12 mouse cellular contexts compared by ENCODE assay signal in genomic region chr10:52235461-52235860, GRCm38 (mm10). TPM values are rescaled to one million over a fixed set of nuclear protein-coding genes. Genes with fewer than 3 reads are reported as not detected.
A peak's percentile ranks its signal among the peaks of the same experiment; 100 is the strongest.
DNase-seq lines count a peak whose midpoint lies in the region; ATAC-seq lines count a peak whose summit lies in the region.
"Had no signal": no experiment of that assay in that cellular context is flagged by ENCODE, and none has a peak within 500 bp of the region (broad histone marks: within the 10 kb centered on the region; RNA-seq: fewer than 3 reads in every experiment).

No protein-coding gene starts in this region.

- no peak for DNase-seq in kidney, postnatal 36 days
- DNase-seq in hindbrain, embryonic 11.5 days (ENCODE audit: low spot score) = no peak
- DNase-seq in adrenal gland, adult 2 months = no peak
- no peak for DNase-seq in spleen, postnatal 4 days (ENCODE audit: low spot score in 2 of 2)
- DNase-seq: adrenal gland, postnatal 25 days; embryo, embryonic 11 days; layer of hippocampus, postnatal 36 days; thymus, postnatal 25 days had no signal

- no peaks in the 10 kb centered on the region for H3K27me3 ChIP-seq in kidney, embryonic 15.5 days
- no peaks in the 10 kb centered on the region for H3K27me3 ChIP-seq in embryonic facial prominence, embryonic 13.5 days
- H3K27me3 ChIP-seq in hindbrain, embryonic 11.5 days (ENCODE audit: control insufficient read depth, insufficient read depth, low read length) = no peaks in the 10 kb centered on the region
- H3K27me3 ChIP-seq in liver, embryonic 15.5 days = peaks cover 34% of the 10 kb centered on the region

- H3K4me3 ChIP-seq in kidney, embryonic 15.5 days (replicated peaks) = peak overlapping the region; percentile 88
- H3K4me3 ChIP-seq in embryonic facial prominence, embryonic 13.5 days = 0 out of 2 replicates have a peak overlapping the region, but pooled peaks have one; percentile 83
- H3K4me3 ChIP-seq in hindbrain, embryonic 11.5 days (ENCODE audit: low read depth, low read length) = no peak overlapping the region
- H3K4me3 ChIP-seq in liver, embryonic 15.5 days (replicated peaks) = no peak overlapping the region

- peak overlapping the region; percentile 71 for H3K4me2 ChIP-seq in kidney, embryonic 15.5 days
- H3K4me2 ChIP-seq in embryonic facial prominence, embryonic 13.5 days = peak overlapping the region; percentile 78
- H3K4me2 ChIP-seq in hindbrain, embryonic 11.5 days (replicated peaks; ENCODE audit: low read depth, low read length) = peak overlapping the region; percentile 83; the same call in 1 of the 2 replicates
- H3K4me2 ChIP-seq in liver, embryonic 15.5 days = peak overlapping the region; percentile 86; the same call in 1 of the 2 replicates

- H3K9ac ChIP-seq in kidney, embryonic 15.5 days = no peak overlapping the region
- H3K9ac ChIP-seq in embryonic facial prominence, embryonic 13.5 days = no peak overlapping the region
- H3K9ac ChIP-seq in hindbrain, embryonic 11.5 days (ENCODE audit: low read depth, low read length) = no peak overlapping the region
- no peak overlapping the region for H3K9ac ChIP-seq in liver, embryonic 15.5 days

- WGBS in kidney, embryonic 15.5 days = 84% methylated on average over 5 of the region's 5 CpGs
- 87% methylated on average over 5 of the region's 5 CpGs for WGBS in embryonic facial prominence, embryonic 13.5 days
- 88% methylated on average over 5 of the region's 5 CpGs for WGBS in hindbrain, embryonic 11.5 days
- 64% methylated on average over 5 of the region's 5 CpGs for WGBS in liver, embryonic 15.5 days (ENCODE audit: insufficient replicate concordance)

- H3K27ac ChIP-seq in kidney, embryonic 15.5 days = no peak overlapping the region
- H3K27ac ChIP-seq in embryonic facial prominence, embryonic 13.5 days = no peak overlapping the region
- H3K27ac ChIP-seq in hindbrain, embryonic 11.5 days (ENCODE audit: low read depth, low read length) = no peak overlapping the region
- no peak overlapping the region for H3K27ac ChIP-seq in liver, embryonic 15.5 days (replicated peaks)

- H3K4me1 ChIP-seq in kidney, embryonic 15.5 days = peaks cover 20% of the 10 kb centered on the region
- peaks cover 21% of the 10 kb centered on the region for H3K4me1 ChIP-seq in embryonic facial prominence, embryonic 13.5 days
- H3K4me1 ChIP-seq in hindbrain, embryonic 11.5 days (replicated peaks; ENCODE audit: control insufficient read depth, insufficient read depth, low read length) = no peaks in the 10 kb centered on the region
- H3K4me1 ChIP-seq in liver, embryonic 15.5 days (replicated peaks) = peaks cover 20% of the 10 kb centered on the region

- no peaks in the 10 kb centered on the region; the same call in 1 of the 2 replicates for H3K36me3 ChIP-seq in kidney, embryonic 15.5 days
- H3K36me3 ChIP-seq in embryonic facial prominence, embryonic 13.5 days = no peaks in the 10 kb centered on the region
- no peaks in the 10 kb centered on the region for H3K36me3 ChIP-seq in hindbrain, embryonic 11.5 days (ENCODE audit: control insufficient read depth, insufficient read depth, low read length)
- H3K36me3 ChIP-seq in liver, embryonic 15.5 days (replicated peaks) = no peaks in the 10 kb centered on the region

- no peak for ATAC-seq in kidney, embryonic 15.5 days (replicated peaks; ENCODE audit: low FRiP score)
- ATAC-seq in embryonic facial prominence, embryonic 13.5 days (ENCODE audit: insufficient number of reproducible peaks, insufficient read depth, low FRiP score, low TSS enrichment, low read depth) = no peak
- ATAC-seq in hindbrain, embryonic 11.5 days (ENCODE audit: low FRiP score) = no peak
- ATAC-seq in liver, embryonic 15.5 days (ENCODE audit: insufficient read depth) = no peak
- no peak for ATAC-seq in megakaryocyte progenitor cell, adult 5-6 weeks (replicated peaks; ENCODE audit: poor library complexity)

- no peaks in the 10 kb centered on the region for H3K9me3 ChIP-seq in kidney, embryonic 15.5 days (replicated peaks)
- no peaks in the 10 kb centered on the region for H3K9me3 ChIP-seq in embryonic facial prominence, embryonic 13.5 days
- H3K9me3 ChIP-seq in hindbrain, embryonic 11.5 days (ENCODE audit: control insufficient read depth, low read length) = no peaks in the 10 kb centered on the region
- no peaks in the 10 kb centered on the region for H3K9me3 ChIP-seq in liver, embryonic 15.5 days (replicated peaks)

RNA-seq across cellular contexts. Expression of gene Dcbld1, which starts 2.0 kb away (rescaled TPM):
- 28.6 and 30.2 TPM in 2 replicates for polyA plus RNA-seq in kidney, embryonic 15.5 days (2015; fragmentation: Nextera tagmentation; extraction: Ambion mirVana)
- polyA plus RNA-seq in embryonic facial prominence, embryonic 13.5 days (2015; fragmentation: Nextera tagmentation; extraction: Ambion mirVana) = 26.1 and 27.1 TPM in 2 replicates
- polyA plus RNA-seq in hindbrain, embryonic 11.5 days (2014; fragmentation: Nextera tagmentation; extraction: Ambion mirVana) = 18.8 and 22.5 TPM in 2 replicates
- polyA plus RNA-seq in liver, embryonic 15.5 days (2015; fragmentation: Nextera tagmentation; extraction: Ambion mirVana) = 4.4 TPM in 2 replicates
- total RNA-seq in adrenal gland, adult 2 months (2021) = 1 to 10 TPM; 2.1 to 3.4 TPM
- polyA plus RNA-seq in adrenal gland, adult 2 months (2012; rRNA removed) = 2.7 and 3.1 TPM in 2 replicates
- 0.07 and 0.30 TPM in 2 replicates for total RNA-seq in megakaryocyte progenitor cell, adult 5-6 weeks (2015)
- total RNA-seq in megakaryocyte progenitor cell, adult 5-6 weeks (2017) = 0.08 and 0.41 TPM in 2 replicates

RNA-seq across cellular contexts. Expression of gene Ros1, which starts 40.4 kb away (rescaled TPM):
- polyA plus RNA-seq in kidney, embryonic 15.5 days (2015; fragmentation: Nextera tagmentation; extraction: Ambion mirVana) = 1.9 and 2.0 TPM in 2 replicates
- not detected in 2 replicates for polyA plus RNA-seq in embryonic facial prominence, embryonic 13.5 days (2015; fragmentation: Nextera tagmentation; extraction: Ambion mirVana)
- polyA plus RNA-seq in hindbrain, embryonic 11.5 days (2014; fragmentation: Nextera tagmentation; extraction: Ambion mirVana) = 0.03 TPM in 1 of 2 replicates, not detected in the other
- polyA plus RNA-seq in liver, embryonic 15.5 days (2015; fragmentation: Nextera tagmentation; extraction: Ambion mirVana) = 0.01 TPM in 1 of 2 replicates, not detected in the other
- total RNA-seq in adrenal gland, adult 2 months (2021) = not detected
- polyA plus RNA-seq in adrenal gland, adult 2 months (2012; rRNA removed) = not detected in 2 replicates
- total RNA-seq in megakaryocyte progenitor cell, adult 5-6 weeks (2015) = not detected in 2 replicates
- total RNA-seq in megakaryocyte progenitor cell, adult 5-6 weeks (2017) = not detected in 2 replicates
- total RNA-seq: adrenal gland, postnatal 25 days; layer of hippocampus, postnatal 36 days had no signal

Comparison
In these comparisons a context has a peak if more than half of its experiments do, and no peak if none do; other contexts are left out.
1. H3K4me3 ChIP-seq: peak in kidney, embryonic 15.5 days (single experiment) and embryonic facial prominence, embryonic 13.5 days (single experiment); none in hindbrain, embryonic 11.5 days (single experiment) and liver, embryonic 15.5 days (single experiment).
2. Peak in every context shown above with its lines, with median percentiles within 50 percentile points of each other: H3K4me2 ChIP-seq.